Mouse (Mus musculus) left cerebral cortex, postnatal 25 days (tissue): ENCODE data around the gene Aldh16a1. TPM values are rescaled to one million over a fixed set of nuclear protein-coding genes. Genes with fewer than 3 reads are reported as not detected.
"Not testable (repeated sequence)": the region's sequence is repeated elsewhere in the genome, so short reads cannot be mapped to it uniquely, and the experiment has no call there.

Source experiments
- DNase-seq, 2 experiments: peaks; one replicate each; pipeline ENCODE4 v3.0.0; 2022; ENCODE audit warnings: low spot score in 2 of 2, mixed read lengths in 1 of 2
- intact Hi-C: fragments of 180-260 bp; cut with DNase I; formaldehyde crosslinking; loops from one replicate; pipeline ENCODE4 v1.15.1; 2025
- total RNA-seq, 2 experiments: library from RNA; stranded (reverse); gene quantifications; 2 replicates each; pipeline ENCODE4 v1.2.3; 2021

Aldh16a1 gene
- total RNA-seq, 2 experiments from 2014 or later = 13.6 to 14.1 TPM

GRCm38 (mm10) chr7:45125649-45126048 is 28.7 kb downstream of the Aldh16a1 start:
- intact Hi-C loops, DNase-seq: not testable (repeated sequence)

GRCm38 (mm10) chr7:45125144-45125600 is 29.2 kb downstream of the Aldh16a1 start:
- DNase-seq = no peak
- intact Hi-C loops = no loop called here

GRCm38 (mm10) chr7:45124224-45125143 is 29.9 kb downstream of the Aldh16a1 start, which contains the start of gene Rps11:
Rps11 (minus strand) TSS chr7:45124439.
- DNase-seq = peak; percentile 99
- intact Hi-C loops = no loop called here

- DNase-seq = no peak
- intact Hi-C loops = no loop called here
Observed at GRCm38 (mm10) chr7:45123186-45123570, 31.2 kb downstream of the Aldh16a1 start.

- intact Hi-C loops = no loop called here
- no peak for DNase-seq
Observed at GRCm38 (mm10) chr7:45122561-45123185, 31.7 kb downstream of the Aldh16a1 start.

GRCm38 (mm10) chr7:45121966-45122365 is 32.4 kb downstream of the Aldh16a1 start:
- intact Hi-C loops = no loop called here
- DNase-seq = no peak

GRCm38 (mm10) chr7:45121404-45121803 is 33.0 kb downstream of the Aldh16a1 start:
- intact Hi-C loops = no loop called here
- DNase-seq = no peak

- intact Hi-C loops = no loop called here
- DNase-seq = no peak
Observed at GRCm38 (mm10) chr7:45119780-45120709, 34.3 kb downstream of the Aldh16a1 start.

GRCm38 (mm10) chr7:45118336-45118735 is 36.0 kb downstream of the Aldh16a1 start:
- DNase-seq = no peak
- intact Hi-C loops = no loop called here

- intact Hi-C loops = no loop called here
- DNase-seq = no peak
Observed at GRCm38 (mm10) chr7:45117566-45117965, 36.8 kb downstream of the Aldh16a1 start.

GRCm38 (mm10) chr7:45113476-45113875 is 40.9 kb downstream of the Aldh16a1 start:
- intact Hi-C loops = no loop called here
- DNase-seq = no peak

GRCm38 (mm10) chr7:45112529-45112928 is 41.9 kb downstream of the Aldh16a1 start:
- intact Hi-C loops = no loop called here
- DNase-seq = no peak

GRCm38 (mm10) chr7:45111940-45112339 is 42.4 kb downstream of the Aldh16a1 start:
- intact Hi-C loops = no loop called here
- no peak for DNase-seq

- intact Hi-C loops, DNase-seq: not testable (repeated sequence)
Observed at GRCm38 (mm10) chr7:45110089-45110488, 44.3 kb downstream of the Aldh16a1 start.

- intact Hi-C loops = no loop called here
- no peak for DNase-seq
Observed at GRCm38 (mm10) chr7:45107052-45107645, 47.2 kb downstream of the Aldh16a1 start.

- intact Hi-C loops = no loop called here
- DNase-seq = no peak
Observed at GRCm38 (mm10) chr7:45106441-45106840, 47.9 kb downstream of the Aldh16a1 start.

GRCm38 (mm10) chr7:45105491-45105890 is 48.9 kb downstream of the Aldh16a1 start:
- DNase-seq = no peak
- intact Hi-C loops = no loop called here

- intact Hi-C loops = no loop called here
- DNase-seq = no peak
Observed at GRCm38 (mm10) chr7:45104941-45105340, 49.4 kb downstream of the Aldh16a1 start.

- peak; percentile 41 to 59 for DNase-seq
- intact Hi-C loops = no loop called here
Observed at GRCm38 (mm10) chr7:45103652-45104180, 50.7 kb downstream of the Aldh16a1 start, which contains the start of gene Fcgrt. Fcgrt (minus strand) TSS chr7:45103851.
